Mouse (Mus musculus): ENCODE data around the gene Mfrp. TPM values are rescaled to one million over a fixed set of nuclear protein-coding genes. Genes with fewer than 3 reads are reported as not detected.

The Mfrp gene
- total RNA-seq, 4 experiments from 2014 or later = not detected

DNA sequence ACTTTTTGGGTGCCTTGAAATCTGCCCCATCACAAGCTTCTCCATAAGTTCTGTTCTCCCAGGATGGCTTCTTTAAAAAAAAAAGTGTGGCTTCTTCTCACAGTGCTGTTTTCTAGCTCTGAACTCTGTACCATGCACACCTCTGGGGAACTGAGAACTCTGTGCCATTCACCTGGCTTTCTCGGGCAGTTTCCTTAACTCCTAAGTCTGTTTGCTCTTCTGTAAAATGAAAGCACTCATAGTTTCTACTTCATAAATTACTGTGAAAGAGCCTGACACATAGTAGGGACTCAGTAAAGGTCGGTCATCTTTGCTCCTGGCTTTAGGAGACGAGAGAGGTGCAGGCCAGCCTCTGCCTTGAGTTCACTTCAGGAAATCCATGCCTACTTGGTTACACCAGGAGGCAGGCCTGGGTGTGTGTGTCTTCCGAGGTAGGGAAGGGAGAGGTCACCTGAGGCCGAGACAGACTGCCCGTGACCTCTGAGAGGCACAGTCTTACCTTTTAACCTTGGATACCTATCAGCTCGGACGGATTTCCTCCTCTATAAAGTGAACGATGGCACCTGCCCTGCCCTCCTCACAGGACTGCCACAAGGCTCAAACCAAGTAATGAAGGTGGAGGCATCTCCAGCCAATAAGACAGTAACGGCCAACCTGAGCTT, 23.3 kb upstream of the Mfrp start:
- DNase-seq (ENCODE audit: low spot score) = no peak

DNA sequence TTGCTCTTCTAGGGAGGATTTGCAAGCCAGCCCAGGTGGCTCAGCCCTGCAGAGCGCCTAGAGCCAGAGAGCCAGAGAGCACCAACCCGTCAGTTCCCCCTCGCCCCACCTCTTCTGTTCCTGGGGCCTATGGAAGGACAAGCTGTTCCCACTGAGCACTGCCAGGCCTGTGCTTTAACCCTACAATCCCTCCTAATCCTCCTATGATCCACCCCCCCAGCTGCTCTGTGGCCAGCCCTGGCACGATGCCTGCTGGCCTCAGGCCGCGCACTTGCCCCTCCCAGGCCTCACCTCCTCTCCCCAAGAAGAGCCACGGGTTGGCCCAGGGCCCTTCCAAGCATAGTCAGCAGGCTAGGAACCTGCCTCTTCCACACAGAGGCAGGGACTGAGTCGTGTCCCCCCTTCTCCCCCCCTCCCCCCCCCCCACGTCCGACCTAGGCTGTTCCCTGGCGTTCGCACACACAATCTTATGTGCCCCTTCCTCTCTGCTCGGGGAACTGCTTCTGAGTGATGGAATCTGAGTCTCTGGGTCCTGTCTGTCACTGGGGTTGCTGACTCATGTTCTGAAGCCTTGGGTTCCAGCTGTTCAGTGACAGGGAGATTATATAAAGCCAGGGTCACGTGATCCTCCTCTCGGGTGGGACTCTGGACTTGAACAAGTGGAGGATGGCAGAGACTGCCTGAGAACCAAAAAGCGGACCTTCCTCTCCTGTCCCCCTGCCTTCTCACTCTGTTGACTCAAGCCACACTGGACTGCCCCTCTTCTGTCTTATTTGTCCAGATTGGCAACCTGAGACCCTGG, 22.4 kb upstream of the Mfrp start:
- peak; percentile 86 for DNase-seq (ENCODE audit: low spot score)

DNA sequence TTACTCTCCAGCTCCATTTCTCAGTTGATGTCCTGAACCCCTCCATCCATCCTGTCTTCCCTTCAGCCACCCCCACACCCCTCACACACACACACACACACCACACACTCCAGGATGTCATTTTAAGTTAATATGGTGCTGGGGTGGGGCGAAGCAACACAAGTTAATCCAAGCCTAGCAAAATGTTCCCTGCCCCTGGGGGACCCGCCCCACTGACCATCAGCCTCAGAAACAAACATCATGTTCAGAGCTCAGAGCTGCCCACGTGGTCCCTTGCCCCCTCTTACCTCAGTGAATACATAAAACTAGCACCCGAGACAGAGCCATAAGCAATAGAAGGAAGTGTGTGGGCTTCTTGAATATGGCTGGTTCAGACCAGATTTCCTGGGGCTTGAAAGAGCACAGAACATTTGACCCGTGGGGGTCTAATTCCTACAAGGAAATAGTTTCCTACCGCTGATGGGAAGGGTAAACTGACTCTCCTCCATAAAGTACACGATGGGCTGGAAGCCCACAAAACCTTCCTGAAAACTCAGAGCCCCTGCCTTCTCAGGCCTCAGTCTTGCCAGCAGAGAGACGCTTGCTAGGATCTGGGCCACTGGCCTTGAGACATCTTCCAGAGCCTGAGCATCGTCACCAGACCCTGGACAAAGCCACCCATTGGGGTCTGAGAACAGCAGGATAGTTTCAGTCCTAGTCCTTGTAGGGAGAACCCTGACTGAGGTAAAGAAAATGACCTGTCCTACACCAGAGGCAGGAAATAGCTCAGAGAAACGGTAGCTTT, 21.3 kb upstream of the Mfrp start:
- no peak for DNase-seq (ENCODE audit: low spot score)

DNA sequence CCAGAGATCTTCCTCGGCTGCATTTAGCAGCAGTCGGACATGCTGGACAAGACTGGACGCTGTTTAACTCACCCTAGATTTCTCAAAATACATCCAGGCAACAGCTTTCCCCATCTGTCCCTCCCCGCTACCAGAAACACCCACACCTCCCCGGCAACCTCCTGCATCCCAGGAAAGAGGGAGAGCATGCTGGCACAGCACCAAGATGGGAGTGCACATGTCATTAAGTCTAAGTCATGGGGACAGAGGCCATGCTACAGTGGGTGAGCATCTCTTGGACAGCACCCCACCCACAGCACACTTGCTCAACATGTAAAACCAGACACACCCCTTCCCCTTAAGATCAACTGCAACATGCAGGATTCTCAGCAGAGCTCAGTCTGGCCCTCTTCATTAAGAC, 20.6 kb upstream of the Mfrp start:
- no peak for DNase-seq (ENCODE audit: low spot score)

DNA sequence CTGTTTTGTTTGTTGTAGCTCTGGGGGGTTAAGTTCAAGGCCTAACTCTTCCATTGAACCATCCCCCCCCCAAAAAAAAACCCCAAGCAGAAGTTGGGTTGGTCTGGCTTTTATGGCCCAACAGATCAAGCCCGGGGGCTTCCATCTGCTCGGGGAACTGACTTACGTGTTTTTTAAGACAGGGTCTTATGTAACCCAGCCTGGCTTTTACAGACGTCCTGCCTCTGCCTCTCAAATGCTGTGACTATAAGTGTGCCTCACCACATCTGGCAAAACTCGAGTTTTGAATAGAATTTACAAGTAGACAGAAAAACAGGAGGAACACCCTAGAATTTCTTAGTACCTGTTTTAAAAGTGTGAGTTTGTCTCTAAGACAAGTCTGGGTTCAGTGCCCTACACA, 19.9 kb upstream of the Mfrp start:
- DNase-seq (ENCODE audit: low spot score) = no peak

DNA sequence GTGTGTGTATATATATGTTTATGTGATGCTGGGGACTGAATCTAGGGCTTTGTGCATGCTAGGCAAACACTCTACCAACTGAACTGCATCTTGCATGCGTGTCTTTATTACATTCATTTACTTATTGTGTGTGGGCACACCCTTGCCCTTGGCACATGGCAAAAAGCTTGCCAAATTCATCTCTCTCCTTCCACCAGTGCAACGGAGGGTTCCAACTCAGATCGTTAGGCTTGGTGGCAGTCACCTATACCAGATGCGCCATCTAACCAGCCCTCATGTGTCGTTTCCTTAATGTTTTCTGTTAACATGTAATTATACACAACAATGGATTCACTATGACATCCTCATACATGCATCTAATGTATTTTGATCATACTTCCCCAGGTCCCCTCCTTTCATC, 19.3 kb upstream of the Mfrp start:
- no peak for DNase-seq (ENCODE audit: low spot score)

DNA sequence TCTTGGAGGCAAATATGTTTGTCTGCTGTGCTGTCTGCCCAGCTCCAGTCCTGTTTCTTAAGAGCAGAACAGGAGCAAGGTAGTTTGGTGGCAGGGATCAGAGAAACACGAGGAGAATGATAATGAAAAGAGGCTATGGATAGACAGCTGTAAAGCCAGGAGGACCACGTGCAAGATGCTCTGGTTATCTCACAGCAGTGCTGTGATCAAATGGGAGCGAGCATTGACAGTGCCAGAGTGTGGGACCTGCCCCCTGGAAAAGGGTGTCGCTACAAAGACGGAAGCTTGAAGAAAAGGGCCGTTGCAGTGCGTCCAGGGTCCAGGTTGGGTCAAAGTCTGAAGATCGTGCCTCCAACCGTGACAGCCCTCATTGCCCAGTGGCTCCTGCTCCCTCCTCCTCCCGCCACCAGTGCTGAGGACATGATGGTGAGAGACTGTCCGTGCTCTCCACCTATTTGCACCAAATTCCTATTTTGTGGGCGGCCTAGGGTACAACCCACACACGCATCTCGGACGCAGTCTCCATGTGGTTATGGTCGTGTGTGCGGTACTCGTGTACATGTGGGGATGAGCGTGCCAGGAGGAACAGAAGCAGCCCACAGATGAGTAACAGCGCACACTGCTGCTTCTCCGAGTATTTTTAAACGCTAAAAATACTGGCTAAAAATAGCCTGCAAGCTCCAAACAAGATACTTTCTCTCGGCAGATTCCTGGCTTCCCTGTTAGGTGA, 18.0 kb upstream of the Mfrp start:
- no peak for DNase-seq (ENCODE audit: low spot score)

DNA sequence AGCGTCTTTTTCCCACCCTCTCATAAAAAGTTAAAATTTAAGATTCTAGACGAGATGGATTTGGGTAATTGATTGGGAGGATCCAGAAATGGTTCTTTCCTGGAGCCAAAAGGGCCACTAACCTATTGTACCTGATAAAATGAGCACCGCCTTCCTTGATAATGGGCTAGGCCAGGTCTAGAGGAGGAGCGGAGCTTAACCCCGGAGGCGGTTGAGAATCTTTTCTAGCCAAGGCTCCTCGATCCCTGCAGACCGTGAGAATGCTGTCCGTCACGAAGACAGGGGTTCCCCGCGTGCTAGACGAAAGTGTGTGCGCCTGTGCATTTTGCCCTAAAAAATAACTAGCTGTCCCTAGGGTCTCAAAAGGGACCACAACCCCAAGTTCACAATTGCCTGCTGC, 17.3 kb upstream of the Mfrp start:
- no peak for DNase-seq (ENCODE audit: low spot score)

DNA sequence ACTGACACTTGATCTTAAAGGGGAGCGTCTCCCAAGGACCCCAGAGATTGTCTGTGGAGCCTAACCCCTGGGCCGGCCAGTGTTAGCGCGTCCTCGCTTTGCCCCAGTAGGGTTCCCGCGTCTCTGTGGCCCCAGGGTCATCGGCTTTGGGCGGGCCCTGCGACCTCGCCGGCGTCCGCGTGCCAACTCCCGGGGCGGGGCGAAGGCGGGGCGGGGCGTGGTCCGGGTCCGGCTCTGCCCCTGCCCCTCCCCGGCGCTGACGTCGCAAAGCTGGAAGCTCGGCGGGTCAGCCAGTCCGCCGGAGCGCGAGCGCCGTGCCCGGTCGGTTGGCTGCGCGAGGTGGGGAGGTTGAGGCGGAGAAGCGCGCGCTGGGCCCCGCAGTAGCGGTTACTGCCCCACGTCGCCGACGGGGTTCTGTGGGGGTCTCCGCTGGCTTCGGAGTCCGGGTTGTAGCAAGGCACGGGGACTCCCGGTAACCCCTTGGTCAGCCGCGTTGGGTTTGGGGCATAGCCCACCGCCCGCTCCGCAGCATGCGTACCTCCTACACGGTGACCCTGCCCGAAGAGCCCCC, 16.8 kb upstream of the Mfrp start:
- peak; percentile 94 for DNase-seq (ENCODE audit: low spot score)

DNA sequence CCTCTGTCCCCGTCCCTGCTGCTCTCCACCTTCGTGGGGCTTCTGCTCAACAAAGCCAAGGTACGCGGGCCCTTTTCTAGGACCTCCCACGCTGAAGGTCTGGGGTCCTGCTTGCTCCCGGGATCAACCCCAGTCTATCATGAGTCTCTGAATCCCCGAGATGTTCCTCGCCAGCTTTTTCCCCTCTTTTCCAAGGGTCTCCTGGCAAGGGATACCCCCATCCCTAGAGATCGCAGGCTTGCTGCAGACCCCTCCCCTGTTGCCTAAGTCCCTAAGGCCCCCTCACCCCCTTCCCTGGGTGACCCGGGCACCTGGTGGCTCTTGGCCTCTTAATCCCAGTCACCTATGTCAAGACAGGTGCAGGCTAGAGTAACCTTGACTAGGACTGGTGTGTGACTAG, 16.3 kb upstream of the Mfrp start:
- DNase-seq (ENCODE audit: low spot score) = no peak

DNA sequence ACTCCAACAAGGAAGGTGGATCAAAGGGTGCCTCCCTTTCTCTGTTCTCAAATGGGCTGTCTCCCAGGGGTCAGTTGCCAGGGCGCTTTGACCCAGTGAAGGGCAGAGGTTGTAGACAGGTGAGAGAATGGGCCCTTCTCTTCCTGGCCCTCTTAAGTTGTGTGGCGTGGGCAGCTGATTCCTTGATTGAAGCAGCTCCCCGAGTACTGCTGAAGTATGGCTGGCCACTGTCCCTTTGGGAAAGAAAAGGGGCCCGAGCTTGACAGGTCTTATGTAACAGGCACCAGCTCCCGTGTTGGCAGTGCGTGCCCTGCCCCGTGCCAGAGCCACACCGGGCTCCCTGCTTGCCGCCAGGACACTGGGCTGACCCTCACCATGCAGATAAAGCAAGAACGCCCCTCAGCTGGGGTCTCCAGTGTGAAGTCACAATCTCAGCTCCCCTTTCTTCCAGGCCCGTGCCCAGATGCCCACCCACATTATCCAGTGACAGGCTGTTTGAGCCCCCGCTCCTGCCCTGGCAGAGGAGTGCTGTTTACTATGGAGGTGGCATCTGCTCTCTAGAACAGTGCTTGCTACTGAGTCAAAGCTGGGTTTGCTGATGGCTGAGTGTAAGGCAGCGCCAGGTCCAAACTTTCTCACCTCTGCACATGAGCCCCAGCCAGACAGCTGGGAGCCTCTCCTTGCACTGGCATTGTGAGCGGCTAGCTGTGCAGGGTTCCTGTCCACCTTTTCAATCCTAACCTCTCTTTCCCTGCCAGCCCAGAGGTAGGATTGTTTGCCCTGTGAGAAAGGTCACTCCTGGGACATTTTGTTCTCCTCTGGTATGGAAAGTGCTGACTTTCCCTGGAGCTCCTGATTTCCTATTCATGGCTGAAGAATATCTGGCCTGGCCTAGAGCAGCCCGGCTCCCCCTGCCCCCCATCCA, 15.5 kb upstream of the Mfrp start:
- peak; percentile 62 for DNase-seq (ENCODE audit: low spot score)

DNA sequence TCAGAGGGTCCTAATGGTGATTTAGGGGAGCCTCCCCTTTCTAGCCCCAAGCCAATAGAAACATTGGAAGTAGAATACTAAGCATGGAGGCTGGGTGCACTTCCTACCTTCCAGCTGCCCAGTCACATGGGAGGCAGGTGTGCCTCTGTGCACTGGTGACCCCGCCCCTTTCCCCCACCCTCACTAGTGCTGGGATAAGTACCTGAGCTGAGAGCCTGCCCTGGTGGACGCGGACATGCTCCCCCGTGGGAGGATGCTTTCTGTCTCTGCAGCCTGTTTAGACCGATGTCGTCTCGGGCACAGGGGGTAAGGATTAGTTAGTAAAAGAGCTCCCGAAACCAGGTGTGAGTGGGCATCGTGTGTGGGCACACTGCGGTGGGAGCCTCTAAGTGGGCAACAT, 14.6 kb upstream of the Mfrp start:
- no peak for DNase-seq (ENCODE audit: low spot score)

DNA sequence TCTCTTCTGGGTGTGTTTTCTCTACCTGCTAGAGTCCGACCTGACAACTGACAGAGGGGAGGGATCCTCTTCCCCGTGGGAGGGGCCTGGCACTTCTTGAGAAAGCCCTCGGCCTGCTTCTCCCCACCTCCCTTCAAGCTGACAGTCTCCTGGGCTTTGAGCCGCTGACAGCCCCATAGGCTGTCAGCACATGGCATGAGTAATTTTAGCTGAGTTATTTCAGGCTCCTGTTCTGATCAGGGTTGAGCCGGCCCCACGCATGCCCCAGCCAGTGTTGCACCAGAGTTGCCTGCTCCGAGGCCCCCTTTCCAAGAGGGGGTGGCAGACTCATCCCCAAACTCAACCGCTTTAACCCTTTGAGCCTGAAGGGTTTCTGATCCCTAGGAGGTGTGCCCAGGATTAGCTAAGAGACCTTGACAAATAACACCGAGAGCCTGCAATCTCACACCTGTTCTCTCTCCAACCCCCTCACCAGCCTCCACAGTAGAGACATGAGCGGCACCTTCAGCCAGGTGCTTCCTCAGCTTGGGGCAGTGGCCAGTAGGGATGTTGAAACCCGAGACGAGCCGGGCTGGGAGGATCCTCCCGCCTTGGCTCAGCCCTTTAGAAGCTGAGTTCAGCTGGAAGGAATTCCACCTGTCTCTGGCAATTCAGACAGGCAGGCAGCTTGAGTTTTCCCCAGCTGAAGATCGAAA, 13.6 kb upstream of the Mfrp start:
- DNase-seq (ENCODE audit: low spot score) = peak; percentile 61

DNA sequence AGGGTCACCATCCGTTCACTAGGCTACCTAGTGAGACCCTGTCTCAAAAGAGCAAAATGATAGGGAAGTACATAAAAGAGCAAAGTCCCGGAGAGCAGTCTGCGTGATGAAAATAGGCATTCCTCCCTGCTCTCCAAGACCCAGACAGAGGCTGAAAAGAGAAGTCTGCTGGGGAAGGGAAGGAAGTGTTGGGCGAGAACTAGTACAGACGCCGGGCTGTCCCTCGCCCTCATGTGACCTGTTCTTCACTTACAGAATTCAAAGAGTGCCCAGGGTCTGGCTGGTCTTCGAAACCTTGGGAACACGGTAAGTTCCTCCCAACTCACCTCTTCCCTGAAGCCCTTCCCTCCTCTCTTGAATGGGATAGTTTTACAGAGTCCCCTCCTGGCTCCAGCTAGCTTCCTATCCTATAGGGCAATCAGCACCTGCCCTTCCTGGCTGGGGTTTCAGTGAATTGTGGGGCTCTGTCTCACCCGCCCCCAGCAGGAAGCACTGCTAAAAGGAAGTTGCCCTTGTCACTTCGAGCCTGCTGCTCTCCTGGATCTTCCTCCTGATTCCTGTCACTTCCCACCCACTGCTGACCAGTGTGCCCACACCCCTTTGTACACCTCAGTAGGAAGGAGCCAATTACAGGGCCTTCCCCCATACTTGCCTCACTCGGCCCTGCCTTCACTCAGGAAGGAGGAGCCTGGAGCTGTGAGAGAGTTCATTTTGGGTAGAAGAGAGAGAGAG, 12.5 kb upstream of the Mfrp start:
- no peak for DNase-seq (ENCODE audit: low spot score)

DNA sequence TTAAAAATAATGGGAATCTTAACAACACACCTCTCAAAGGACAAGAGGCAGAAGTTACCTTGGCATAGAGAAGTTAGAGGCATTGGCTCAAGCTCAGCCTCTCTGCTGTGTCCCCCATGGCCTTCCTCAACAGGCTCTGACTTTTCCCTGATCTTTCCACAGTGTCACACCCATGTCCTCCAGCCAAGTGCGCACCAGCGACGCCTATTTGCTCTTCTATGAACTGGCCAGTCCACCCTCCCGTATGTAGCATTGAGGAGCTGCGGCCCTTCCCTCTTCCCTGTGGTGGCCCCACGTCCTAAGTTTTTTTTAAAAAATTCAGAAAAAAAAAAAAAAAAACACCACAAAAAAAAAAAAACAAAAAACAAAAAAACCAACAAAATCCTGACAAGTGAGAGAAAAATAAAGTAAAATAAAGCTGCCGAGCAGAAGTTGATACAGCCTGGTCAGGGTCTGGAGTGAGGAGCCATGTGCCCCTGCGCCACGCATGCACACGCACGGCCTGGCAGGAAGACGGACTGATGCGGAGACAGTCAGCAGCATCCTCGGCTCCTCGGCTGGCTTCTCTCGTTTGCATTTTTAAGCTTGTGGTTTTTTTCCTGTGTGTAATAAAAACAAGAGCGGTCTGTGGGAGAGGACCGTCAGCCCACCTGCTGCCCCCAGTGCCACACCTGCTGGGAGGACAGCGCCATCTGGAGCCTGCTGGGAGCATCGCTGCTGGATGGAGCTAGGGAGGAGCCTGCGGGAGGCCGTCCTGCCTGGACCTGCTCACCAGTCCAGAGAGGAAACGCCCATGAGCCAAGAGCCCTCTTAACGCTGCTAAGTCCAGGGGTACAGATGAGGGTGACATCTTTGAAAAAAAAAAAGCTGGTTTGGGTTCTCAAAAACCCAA, 7.7 kb upstream of the Mfrp start:
- DNase-seq (ENCODE audit: low spot score) = no peak

DNA sequence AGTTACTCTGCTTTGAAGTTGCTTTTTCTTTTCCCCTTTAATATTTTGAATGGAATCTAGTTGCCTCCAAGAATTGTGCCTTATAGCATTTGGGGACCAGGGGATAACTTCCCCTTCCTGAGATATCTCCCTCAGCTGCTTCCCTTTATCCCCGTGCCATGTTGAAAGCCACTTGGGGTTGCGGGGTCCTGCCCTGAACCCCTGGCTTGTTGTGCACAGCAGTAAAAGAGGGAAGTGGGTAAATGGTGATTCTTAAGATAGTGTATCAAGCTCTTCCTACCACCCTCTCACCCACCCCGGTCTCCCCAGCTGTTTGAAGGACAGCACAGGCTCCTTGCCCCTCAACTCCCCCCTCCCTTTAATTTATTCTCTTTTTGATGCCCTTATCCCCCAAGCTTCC, 6.8 kb upstream of the Mfrp start:
- DNase-seq (ENCODE audit: low spot score) = no peak

DNA sequence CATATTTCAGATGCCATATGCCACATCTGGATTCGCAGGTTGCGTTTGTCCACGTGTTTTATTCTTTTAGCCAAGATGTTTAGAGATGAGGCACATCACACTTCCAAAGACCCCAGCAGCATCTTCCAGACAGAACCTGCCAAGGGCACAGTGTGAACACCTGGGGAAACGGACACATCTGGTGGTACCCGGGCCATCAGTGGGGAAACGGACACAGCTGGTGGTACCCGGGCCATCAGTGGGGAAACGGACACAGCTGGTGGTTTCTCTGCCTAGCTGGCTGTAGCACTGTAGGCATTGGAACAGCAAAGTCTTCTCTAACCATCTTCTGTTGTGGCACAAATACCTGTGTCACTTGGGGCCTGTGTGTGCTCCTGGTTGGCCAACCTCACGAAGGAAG, 5.7 kb upstream of the Mfrp start:
- DNase-seq (ENCODE audit: low spot score) = no peak

DNA sequence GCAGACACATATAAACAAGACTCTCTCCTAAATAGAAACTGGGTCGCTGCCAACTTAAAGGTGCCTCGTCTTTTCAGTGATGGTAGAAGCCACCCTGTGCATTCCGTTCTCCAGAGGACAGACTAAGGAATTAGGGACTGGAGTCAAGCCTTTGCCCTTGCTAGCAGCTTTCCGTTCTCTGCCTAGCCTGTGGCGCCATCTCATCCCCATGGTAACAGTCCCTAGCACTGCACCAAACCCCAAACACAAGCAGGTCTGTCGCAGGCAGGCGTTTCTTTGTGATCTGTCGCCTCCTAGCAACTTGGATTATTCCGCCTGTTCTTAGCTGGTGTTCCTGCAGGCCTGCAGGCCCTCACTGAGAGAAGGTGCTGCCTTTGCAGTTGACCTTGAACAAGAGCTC, 5.0 kb upstream of the Mfrp start:
- no peak for DNase-seq (ENCODE audit: low spot score)
